9 mouse cellular contexts compared by ENCODE assay signal in the genomic region with DNA sequence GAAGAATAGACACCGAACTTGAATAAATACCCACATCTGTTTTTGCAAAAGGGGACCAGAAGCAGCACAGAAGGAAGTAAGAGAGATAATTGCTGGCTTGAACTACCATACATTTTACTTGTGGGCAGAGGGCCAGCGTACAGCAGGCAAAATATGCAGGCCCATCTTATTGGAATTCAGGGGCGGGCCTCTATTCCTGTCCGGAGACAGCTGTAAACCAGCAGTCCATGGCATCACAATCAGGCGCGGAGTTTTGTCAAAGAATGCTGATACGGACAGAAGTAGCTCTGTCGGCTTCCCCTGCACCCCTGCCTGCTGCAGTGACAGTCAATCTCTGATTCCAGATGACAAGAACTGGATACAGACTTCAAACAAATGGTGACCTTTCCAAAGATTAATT. TPM values are rescaled to one million over a fixed set of nuclear protein-coding genes. Genes with fewer than 3 reads are reported as not detected.
DNase-seq lines count a peak whose midpoint lies in the region; ATAC-seq and TF ChIP-seq lines count a peak whose summit lies in the region.
"Had no signal": no experiment of that assay in that cellular context is flagged by ENCODE, and none has a peak within 500 bp of the region (broad histone marks: within the 10 kb centered on the region; RNA-seq: fewer than 3 reads in every experiment).

No protein-coding gene starts in this region.

- H3K27me3 ChIP-seq in liver, postnatal 0 days (ENCODE audit: insufficient read depth, low read length), result no peaks in the 10 kb centered on the region
- H3K27me3 ChIP-seq in liver, embryonic 12.5 days (replicated peaks), result no peaks in the 10 kb centered on the region
- peaks cover 5% of the 10 kb centered on the region for H3K27me3 ChIP-seq in embryonic facial prominence, embryonic 12.5 days
- H3K27me3 ChIP-seq in hindbrain, postnatal 0 days (ENCODE audit: insufficient read depth, low read length), result no peaks in the 10 kb centered on the region

- TF ChIP-seq CTCF in liver, postnatal 0 days (IDR thresholded peaks at IDR 0.05; ENCODE audit: low read depth), result no peak
- TF ChIP-seq CTCF in hindbrain, postnatal 0 days (IDR thresholded peaks at IDR 0.05; ENCODE audit: low read depth), result no peak

- no peak for TF ChIP-seq EP300 in liver, postnatal 0 days (IDR thresholded peaks at IDR 0.05; ENCODE audit: low read depth)

- H3K4me3 ChIP-seq in liver, postnatal 0 days (ENCODE audit: low read depth, low read length), result no peak overlapping the region
- H3K4me3 ChIP-seq in liver, embryonic 12.5 days, result no peak overlapping the region
- no peak overlapping the region for H3K4me3 ChIP-seq in embryonic facial prominence, embryonic 12.5 days
- no peak overlapping the region for H3K4me3 ChIP-seq in hindbrain, postnatal 0 days (ENCODE audit: low read length)

- H3K9ac ChIP-seq in liver, postnatal 0 days (replicated peaks), result no peak overlapping the region
- H3K9ac ChIP-seq in liver, embryonic 12.5 days, result no peak overlapping the region
- H3K9ac ChIP-seq in embryonic facial prominence, embryonic 12.5 days, result no peak overlapping the region
- H3K9ac ChIP-seq in hindbrain, postnatal 0 days (replicated peaks; ENCODE audit: low read length), result no peak overlapping the region

- 53% methylated on average over 8 of the region's 8 CpGs for WGBS in liver, postnatal 0 days (ENCODE audit: insufficient replicate concordance)
- WGBS in liver, embryonic 12.5 days (ENCODE audit: insufficient replicate concordance), result 58% methylated on average over 8 of the region's 8 CpGs
- WGBS in embryonic facial prominence, embryonic 12.5 days, result 12% methylated on average over 8 of the region's 8 CpGs
- WGBS in hindbrain, postnatal 0 days, result 14% methylated on average over 8 of the region's 8 CpGs

- no peak for ATAC-seq in liver, postnatal 0 days
- no peak for ATAC-seq in liver, embryonic 12.5 days
- no peak for ATAC-seq in embryonic facial prominence, embryonic 12.5 days (ENCODE audit: insufficient number of reproducible peaks, insufficient read depth, low FRiP score, low TSS enrichment)
- no peak for ATAC-seq in hindbrain, postnatal 0 days
- no peak for ATAC-seq in megakaryocyte-erythroid progenitor cell, adult 5-6 weeks (replicated peaks; ENCODE audit: low FRiP score, low TSS enrichment, poor library complexity, severe bottlenecking)

- H3K27ac ChIP-seq in liver, postnatal 0 days (ENCODE audit: low read depth), result no peak overlapping the region
- H3K27ac ChIP-seq in liver, embryonic 12.5 days, result no peak overlapping the region
- no peak overlapping the region for H3K27ac ChIP-seq in embryonic facial prominence, embryonic 12.5 days
- H3K27ac ChIP-seq in hindbrain, postnatal 0 days, result no peak overlapping the region

- H3K36me3 ChIP-seq in liver, postnatal 0 days (replicated peaks; ENCODE audit: insufficient read depth, low read length), result no peaks in the 10 kb centered on the region
- no peaks in the 10 kb centered on the region for H3K36me3 ChIP-seq in liver, embryonic 12.5 days
- H3K36me3 ChIP-seq in embryonic facial prominence, embryonic 12.5 days, result no peaks in the 10 kb centered on the region
- H3K36me3 ChIP-seq in hindbrain, postnatal 0 days (ENCODE audit: insufficient read depth, low read length), result no peaks in the 10 kb centered on the region

- no peaks in the 10 kb centered on the region for H3K4me1 ChIP-seq in liver, postnatal 0 days (ENCODE audit: insufficient read depth)
- H3K4me1 ChIP-seq in liver, embryonic 12.5 days, result peaks cover 5% of the 10 kb centered on the region; the same call in 1 of the 2 replicates
- H3K4me1 ChIP-seq in embryonic facial prominence, embryonic 12.5 days, result peaks cover 20% of the 10 kb centered on the region
- H3K4me1 ChIP-seq in hindbrain, postnatal 0 days (ENCODE audit: insufficient read depth, low read length), result no peaks in the 10 kb centered on the region

- no peaks in the 10 kb centered on the region for H3K9me3 ChIP-seq in liver, postnatal 0 days (ENCODE audit: low read length)
- H3K9me3 ChIP-seq in liver, embryonic 12.5 days (replicated peaks), result no peaks in the 10 kb centered on the region
- H3K9me3 ChIP-seq in embryonic facial prominence, embryonic 12.5 days, result no peaks in the 10 kb centered on the region
- H3K9me3 ChIP-seq in hindbrain, postnatal 0 days (ENCODE audit: low read length), result no peaks in the 10 kb centered on the region

- H3K4me2 ChIP-seq in liver, postnatal 0 days (ENCODE audit: low read depth, low read length), result peak overlapping the region; percentile 18; the same call in 1 of the 2 replicates
- H3K4me2 ChIP-seq in liver, embryonic 12.5 days, result no peak overlapping the region
- peak overlapping the region; percentile 11; the same call in 1 of the 2 replicates for H3K4me2 ChIP-seq in embryonic facial prominence, embryonic 12.5 days (replicated peaks)
- H3K4me2 ChIP-seq in hindbrain, postnatal 0 days (ENCODE audit: low read depth, low read length), result no peak overlapping the region; the same call in 1 of the 2 replicates

- no peak for DNase-seq in liver, postnatal 0 days
- peak; percentile 8 to 38 for DNase-seq in adrenal gland, postnatal 36 days
- peak; percentile 47 for DNase-seq in hindbrain, postnatal 0 days (ENCODE audit: low spot score)
- DNase-seq in ovary, postnatal 36 days (ENCODE audit: low spot score), result no peak
- DNase-seq in layer of hippocampus, postnatal 14 days (ENCODE audit: low spot score in 2 of 2), result no peak
- DNase-seq: thymus, postnatal 36 days had no signal

RNA-seq across cellular contexts. Expression of gene Iqch, which starts 33.5 kb away (rescaled TPM):
- polyA plus RNA-seq in liver, postnatal 0 days (2015; fragmentation: Nextera tagmentation; extraction: Ambion mirVana), result 0.08 and 0.09 TPM in 2 replicates
- polyA plus RNA-seq in liver, embryonic 12.5 days (2016; fragmentation: Nextera tagmentation; extraction: Ambion mirVana), result not detected in 2 replicates
- not detected for total RNA-seq in adrenal gland, postnatal 36 days (2021)
- polyA plus RNA-seq in embryonic facial prominence, embryonic 12.5 days (2016; fragmentation: Nextera tagmentation; extraction: Ambion mirVana), result 0.08 and 0.14 TPM in 2 replicates
- total RNA-seq in hindbrain, postnatal 0 days (2014; rRNA removed), result 0.26 TPM in 1 of 2 replicates, not detected in the other
- polyA plus RNA-seq in hindbrain, postnatal 0 days (2015; fragmentation: Nextera tagmentation; extraction: Ambion mirVana), result 0.18 TPM in 2 replicates
- 0.07 TPM in 1 of 2 replicates, not detected in the other for total RNA-seq in megakaryocyte-erythroid progenitor cell, adult 5-6 weeks (2014; fragmentation: Nextera tagmentation)
- not detected in 2 replicates for total RNA-seq in megakaryocyte-erythroid progenitor cell, adult 5-6 weeks (2017)
- total RNA-seq in layer of hippocampus, postnatal 14 days (2021), result under 1 TPM; 0.14 to 0.16 TPM

RNA-seq across cellular contexts. Expression of gene Aagab, which starts 33.7 kb away (rescaled TPM):
- polyA plus RNA-seq in liver, postnatal 0 days (2015; fragmentation: Nextera tagmentation; extraction: Ambion mirVana), result 12.8 and 14.2 TPM in 2 replicates
- 25.3 and 26.2 TPM in 2 replicates for polyA plus RNA-seq in liver, embryonic 12.5 days (2016; fragmentation: Nextera tagmentation; extraction: Ambion mirVana)
- 10 to 100 TPM; 33.4 to 34.6 TPM for total RNA-seq in adrenal gland, postnatal 36 days (2021)
- 28.7 and 28.9 TPM in 2 replicates for polyA plus RNA-seq in embryonic facial prominence, embryonic 12.5 days (2016; fragmentation: Nextera tagmentation; extraction: Ambion mirVana)
- 30.9 and 37.0 TPM in 2 replicates for total RNA-seq in hindbrain, postnatal 0 days (2014; rRNA removed)
- 51.9 and 55.2 TPM in 2 replicates for polyA plus RNA-seq in hindbrain, postnatal 0 days (2015; fragmentation: Nextera tagmentation; extraction: Ambion mirVana)
- 21.4 and 22.3 TPM in 2 replicates for total RNA-seq in megakaryocyte-erythroid progenitor cell, adult 5-6 weeks (2014; fragmentation: Nextera tagmentation)
- 18.1 and 40.3 TPM in 2 replicates for total RNA-seq in megakaryocyte-erythroid progenitor cell, adult 5-6 weeks (2017)
- total RNA-seq in layer of hippocampus, postnatal 14 days (2021), result 10 to 100 TPM; 47.8 to 58.7 TPM

Comparison
In these comparisons a context has a peak if more than half of its experiments do, and no peak if none do; other contexts are left out.
1. H3K4me2 ChIP-seq: peak in liver, postnatal 0 days (single experiment) and embryonic facial prominence, embryonic 12.5 days (single experiment); none in liver, embryonic 12.5 days (single experiment) and hindbrain, postnatal 0 days (single experiment).
2. DNase-seq: peak in adrenal gland, postnatal 36 days (2 of 2) and hindbrain, postnatal 0 days (single experiment); none in liver, postnatal 0 days (single experiment), ovary, postnatal 36 days (single experiment) and layer of hippocampus, postnatal 14 days (0 of 2).